Comparison of ENCODE assay signal across 12 mouse cellular contexts in the genomic region with DNA sequence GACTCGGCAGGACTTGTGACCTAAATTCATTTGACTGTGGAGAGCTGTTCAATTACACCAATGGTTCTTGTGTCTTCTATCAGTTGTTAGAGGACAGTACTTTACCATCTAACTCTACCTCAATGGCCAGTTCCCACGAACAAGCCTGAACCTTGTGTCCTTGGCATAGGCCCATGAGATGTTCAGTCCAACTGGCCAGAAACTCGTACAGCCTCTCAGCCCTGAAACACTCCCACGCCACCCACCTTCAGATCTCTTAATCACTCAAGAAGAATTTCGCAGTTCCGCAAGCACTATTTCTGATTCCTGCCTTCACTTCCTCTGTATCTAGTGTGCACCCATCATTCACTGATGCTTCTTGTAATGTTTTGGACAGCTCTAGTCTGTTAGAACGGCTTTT. TPM values are rescaled to one million over a fixed set of nuclear protein-coding genes. Genes with fewer than 3 reads are reported as not detected.
A peak's percentile ranks its signal among the peaks of the same experiment; 100 is the strongest.
DNase-seq lines count a peak whose midpoint lies in the region; TF ChIP-seq lines count a peak whose summit lies in the region.
"Had no signal": no experiment of that assay in that cellular context is flagged by ENCODE, and none has a peak within 500 bp of the region (broad histone marks: within the 10 kb centered on the region; RNA-seq: fewer than 3 reads in every experiment).

No protein-coding gene starts in this region.

- intact Hi-C loops in heart, adult 2 months (cut with DNase I) = no loop called here
- intact Hi-C loops in heart, postnatal 36 days (cut with DNase I) = no loop called here

- no peak overlapping the region for H3K27ac ChIP-seq in heart, adult 2 months
- H3K27ac ChIP-seq in heart, embryonic 10.5 days = no peak overlapping the region
- H3K27ac ChIP-seq in cerebellum, adult 2 months (ENCODE audit: insufficient read depth, low read length) = peak overlapping the region; percentile 24; the same call in 1 of the 2 replicates
- H3K27ac ChIP-seq: embryonic facial prominence, embryonic 10.5 days; forebrain, embryonic 13.5 days; limb, embryonic 12.5 days had no signal

- DNase-seq in heart, adult 2 months = peak; percentile 29 to 50
- DNase-seq in heart, embryonic 10.5 days (ENCODE audit: low spot score) = no peak
- peak; percentile 59 for DNase-seq in lung, postnatal 36 days
- no peak for DNase-seq in lung, postnatal 10 days
- peak; percentile 48 to 68 for DNase-seq in cerebellum, adult 2 months
- DNase-seq in heart, postnatal 36 days = peak; percentile 34 to 41
- DNase-seq in T-cell, adult 2 months (ENCODE audit: low spot score) = no peak
- no peak for DNase-seq in right cerebral cortex, adult 18-20 months
- DNase-seq: layer of hippocampus, adult 9-11 months had no signal

- H3K27me3 ChIP-seq in heart, adult 2 months (ENCODE audit: control insufficient read depth, insufficient read depth, low read length) = no peaks in the 10 kb centered on the region
- H3K27me3 ChIP-seq in heart, embryonic 10.5 days (ENCODE audit: insufficient read depth, poor library complexity, severe bottlenecking) = no peaks in the 10 kb centered on the region
- H3K27me3 ChIP-seq in cerebellum, adult 2 months (ENCODE audit: control insufficient read depth, insufficient read depth, low read length) = no peaks in the 10 kb centered on the region
- H3K27me3 ChIP-seq: forebrain, embryonic 13.5 days; limb, embryonic 12.5 days had no signal

- TF ChIP-seq POLR2A in heart, adult 2 months (IDR thresholded peaks at IDR 0.05; ENCODE audit: insufficient read depth, low read depth, low read length) = no peak
- no peak for TF ChIP-seq POLR2A in cerebellum, adult 2 months (IDR thresholded peaks at IDR 0.05; ENCODE audit: borderline replicate concordance, insufficient read depth, low read length)

- no peaks in the 10 kb centered on the region for H3K36me3 ChIP-seq in heart, adult 2 months (ENCODE audit: control insufficient read depth, insufficient read depth, low read length)
- no peaks in the 10 kb centered on the region for H3K36me3 ChIP-seq in heart, embryonic 10.5 days
- H3K36me3 ChIP-seq: embryonic facial prominence, embryonic 10.5 days; limb, embryonic 12.5 days had no signal

- H3K9ac ChIP-seq in heart, adult 2 months (ENCODE audit: low read depth, low read length) = no peak overlapping the region
- H3K9ac ChIP-seq: forebrain, embryonic 13.5 days; limb, embryonic 12.5 days had no signal

- no peaks in the 10 kb centered on the region for H3K9me3 ChIP-seq in heart, embryonic 10.5 days
- H3K9me3 ChIP-seq: embryonic facial prominence, embryonic 10.5 days; forebrain, embryonic 13.5 days; limb, embryonic 12.5 days had no signal

- WGBS in heart, adult 2 months = 35% methylated on average over 7 of the region's 7 CpGs
- WGBS in heart, embryonic 10.5 days = 61% methylated on average over 7 of the region's 7 CpGs
- WGBS in cerebellum, adult 2 months = 16% methylated on average over 7 of the region's 7 CpGs

- no peaks in the 10 kb centered on the region for H3K4me1 ChIP-seq in heart, adult 2 months (ENCODE audit: control insufficient read depth, insufficient read depth, low read length)
- H3K4me1 ChIP-seq in heart, embryonic 10.5 days = no peaks in the 10 kb centered on the region
- no peaks in the 10 kb centered on the region; the same call in 1 of the 2 replicates for H3K4me1 ChIP-seq in cerebellum, adult 2 months (ENCODE audit: control insufficient read depth, insufficient read depth, low read length)
- H3K4me1 ChIP-seq: embryonic facial prominence, embryonic 10.5 days; forebrain, embryonic 13.5 days; limb, embryonic 12.5 days had no signal

- no peak for TF ChIP-seq CTCF in heart, adult 2 months (IDR thresholded peaks at IDR 0.05)
- TF ChIP-seq CTCF in cerebellum, adult 2 months (IDR thresholded peaks at IDR 0.05; ENCODE audit: borderline replicate concordance, insufficient read depth, low read depth, low read length) = no peak

- H3K79me2 ChIP-seq in heart, adult 2 months (replicated peaks; ENCODE audit: control insufficient read depth, insufficient read depth, low read length) = no peaks in the 10 kb centered on the region

- TF ChIP-seq EP300 in heart, adult 2 months (IDR thresholded peaks at IDR 0.05; ENCODE audit: insufficient read depth, low read depth, low read length) = no peak

- H3K4me3 ChIP-seq in heart, adult 2 months = no peak overlapping the region
- no peak overlapping the region for H3K4me3 ChIP-seq in heart, embryonic 10.5 days
- H3K4me3 ChIP-seq in cerebellum, adult 2 months (replicated peaks; ENCODE audit: insufficient read depth, low read depth, low read length) = no peak overlapping the region
- H3K4me3 ChIP-seq: embryonic facial prominence, embryonic 10.5 days; forebrain, embryonic 13.5 days; limb, embryonic 12.5 days had no signal

RNA-seq across cellular contexts. Expression of gene Slc19a2, which starts 12.8 kb away (rescaled TPM):
- 1 to 10 TPM; 5.0 to 7.8 TPM for total RNA-seq in heart, adult 2 months (2021)
- polyA plus RNA-seq in heart, adult 2 months (2012; rRNA removed) = 7.6 and 14.6 TPM in 2 replicates
- polyA plus RNA-seq in heart, embryonic 10.5 days (2016; fragmentation: Nextera tagmentation; extraction: Ambion mirVana) = 10.2 and 11.2 TPM in 2 replicates
- 17.2 and 19.2 TPM in 2 replicates for polyA plus RNA-seq in cerebellum, adult 2 months (2012; rRNA removed)
- 1 to 10 TPM; 7.1 to 8.7 TPM for total RNA-seq in heart, postnatal 36 days (2021)

RNA-seq across cellular contexts. Expression of gene Ccdc181, which starts 39.3 kb away (rescaled TPM):
- 1 to 10 TPM; 8.6 to 9.2 TPM for total RNA-seq in heart, adult 2 months (2021)
- polyA plus RNA-seq in heart, adult 2 months (2012; rRNA removed) = 2.7 TPM in 2 replicates
- 7.6 and 9.3 TPM in 2 replicates for polyA plus RNA-seq in heart, embryonic 10.5 days (2016; fragmentation: Nextera tagmentation; extraction: Ambion mirVana)
- 16.6 and 18.6 TPM in 2 replicates for polyA plus RNA-seq in cerebellum, adult 2 months (2012; rRNA removed)
- 10 to 100 TPM in 1 of 2 experiments, 1 to 10 TPM in 1; 9.2 to 10.4 TPM for total RNA-seq in heart, postnatal 36 days (2021)

Comparison
In these comparisons a context has a peak if more than half of its experiments do, and no peak if none do; other contexts are left out.
1. DNase-seq: peak in heart, adult 2 months (2 of 2), lung, postnatal 36 days (single experiment), cerebellum, adult 2 months (2 of 2) and heart, postnatal 36 days (2 of 2); none in heart, embryonic 10.5 days (single experiment), lung, postnatal 10 days (single experiment), T-cell, adult 2 months (single experiment) and right cerebral cortex, adult 18-20 months (single experiment).